Mouse (Mus musculus): ENCODE measurements around the gene Ociad1. TPM values are rescaled to one million over a fixed set of nuclear protein-coding genes. Genes with fewer than 3 reads are reported as not detected.

Ociad1 gene
- total RNA-seq, 2 experiments from 2014 or later: 390 to 412 TPM

Other genes with a start within 250 kb of the Ociad1 start
- gene Fryl, start 36.2 kb upstream of the Ociad1 start, total RNA-seq (2021): 10 to 100 TPM; 68.4 to 72.2 TPM
- 100 to 1,000 TPM; 108 to 112 TPM for gene Ociad2, start 48.2 kb downstream of the Ociad1 start, total RNA-seq (2021)
- gene Cwh43, start 113.3 kb downstream of the Ociad1 start, total RNA-seq (2021): 1 to 10 TPM; 3.3 to 3.4 TPM
- gene Dcun1d4, start 188.2 kb downstream of the Ociad1 start, total RNA-seq (2021): 100 to 1,000 TPM; 116 to 120 TPM